Mouse (Mus musculus) heart, adult 2 months (tissue): ENCODE measurements around the gene Myh4. TPM values are rescaled to one million over a fixed set of nuclear protein-coding genes. Genes with fewer than 3 reads are reported as not detected.

ENCODE experiments used
- DNase-seq, 2 experiments: peaks; one replicate each; pipeline ENCODE4 v3.0.0; 2021
- H3K27ac ChIP-seq: fragments of 200-600 bp; 2 replicates; pipeline ENCODE4 v1.8.1; 2022
- H3K27me3 ChIP-seq: fragments of 200-500 bp; 2 replicates; pipeline ENCODE4 v1.6.1; 2012; ENCODE audit warnings: mild to moderate bottlenecking, low read length, inconsistent platforms, mixed read lengths; ENCODE audit not compliant: control insufficient read depth, insufficient read depth
- H3K36me3 ChIP-seq: fragments of 200-500 bp; 2 replicates; pipeline ENCODE4 v1.6.1; 2012; ENCODE audit warnings: low read length, inconsistent platforms; ENCODE audit not compliant: control insufficient read depth, insufficient read depth
- H3K4me1 ChIP-seq: fragments of 200-500 bp; 2 replicates; pipeline ENCODE4 v1.6.1; 2011; ENCODE audit warnings: low read length; ENCODE audit not compliant: control insufficient read depth, insufficient read depth
- H3K4me3 ChIP-seq: fragments of 200-600 bp; 2 replicates; pipeline ENCODE4 v1.8.1; 2022
- H3K79me2 ChIP-seq: fragments of 200-500 bp; replicated peaks from 2 replicates; pipeline ENCODE4 v1.6.1; 2012; ENCODE audit warnings: mild to moderate bottlenecking, inconsistent platforms, low read length, moderate library complexity, mixed read lengths; ENCODE audit not compliant: control insufficient read depth, insufficient read depth
- H3K9ac ChIP-seq: fragments of 200-500 bp; 2 replicates; pipeline ENCODE4 v1.6.1; 2012; ENCODE audit warnings: low read depth, mild to moderate bottlenecking, control low read depth, inconsistent platforms, low read length, mixed read lengths
- CTCF ChIP-seq: fragments of 200-600 bp; IDR thresholded peaks from 2 replicates; pipeline ENCODE4 v1.8.1; 2022; ENCODE audit warnings: antibody characterized with exemption, mild to moderate bottlenecking, moderate library complexity
- EP300 ChIP-seq: fragments of 200-500 bp; IDR thresholded peaks from 2 replicates; pipeline ENCODE4 v1.6.1; 2011; ENCODE audit warnings: low read depth, low read length, control low read depth; ENCODE audit not compliant: insufficient read depth
- POLR2A ChIP-seq: fragments of 200-500 bp; IDR thresholded peaks from 2 replicates; pipeline ENCODE4 v1.6.1; 2011; ENCODE audit warnings: mild to moderate bottlenecking, low read depth, low read length, control low read depth; ENCODE audit not compliant: insufficient read depth
- WGBS: fragments of 180-500 bp; shearing (Covaris S2); methylation state at CpG from one replicate; pipeline ENCODE4 v1.1.7; 2018; 5-methylcytosine and 5-hydroxymethylcytosine counted together
- intact Hi-C: fragments of 180-260 bp; cut with DNase I; formaldehyde crosslinking; loops from one replicate; pipeline ENCODE4 v1.15.1; 2025
- long read RNA-seq: library from polyadenylated mRNA; stranded (forward); transcript quantifications from one replicate; pipeline ENCODE4 v2.0.0, GENCODE M21; 2021
- polyA plus RNA-seq: library from polyadenylated mRNA; depleted of rRNA; stranded (reverse); fragments of >200 nt; gene quantifications from 2 replicates; pipeline ENCODE4 v1.2.3, GENCODE M21; 2012; rRNA removed
- total RNA-seq, 2 experiments: library from RNA; stranded (reverse); gene quantifications; 2 replicates each; pipeline ENCODE4 v1.2.3; 2021

Gene Myh4
- total RNA-seq (under 1 TPM in 1 of 2 experiments, not detected in 1; 0.05 TPM), polyA plus RNA-seq (not detected in 2 replicates)
- long read RNA-seq = 0 reads

DNA sequence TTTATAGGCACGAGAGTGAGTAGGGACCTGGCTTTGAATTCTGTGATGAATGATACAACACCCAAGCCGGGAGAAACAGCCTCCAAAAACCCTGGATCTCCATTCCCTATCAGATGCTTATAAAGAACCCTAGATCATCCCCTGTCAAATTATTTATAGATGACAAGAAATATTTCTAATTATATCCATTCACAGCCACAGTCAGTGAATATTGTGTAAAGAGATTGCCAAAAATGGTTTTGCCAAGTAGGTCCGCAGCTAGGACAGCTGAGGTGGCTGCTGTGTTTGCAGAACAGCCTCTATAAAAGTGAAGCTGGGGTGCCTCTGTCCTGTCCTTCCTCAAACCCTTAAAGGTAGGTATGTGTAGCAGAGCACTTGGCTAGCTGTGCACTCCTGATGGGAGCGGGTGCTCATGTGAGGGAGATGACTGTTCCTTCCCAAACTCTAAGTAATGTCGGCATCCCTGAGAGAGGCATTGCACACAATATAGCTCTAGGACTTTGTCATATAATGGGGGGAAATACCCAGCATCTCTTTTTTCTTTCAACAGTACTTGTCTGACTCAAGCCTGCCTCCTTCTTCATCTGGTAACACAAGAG is at the start of gene Myh4:
Gene Myh4 (plus strand): TSS at position 549 of the 599 bp plus-strand sequence.
- no peak for DNase-seq
- no peaks in the 10 kb centered on the region for H3K27me3 ChIP-seq
- H3K9ac ChIP-seq = no peak within 1 kb of the TSS
- H3K27ac ChIP-seq = no peak within 1 kb of the TSS
- H3K36me3 ChIP-seq = no peaks in the 10 kb centered on the region
- intact Hi-C loops = no loop called here
- no peaks in the 10 kb centered on the region for H3K4me1 ChIP-seq
- 83% methylated on average over 5 of the region's 5 CpGs for WGBS
- H3K4me3 ChIP-seq = no peak within 1 kb of the TSS
- H3K79me2 ChIP-seq = no peaks in the 10 kb centered on the region
- TF ChIP-seq POLR2A (no peak), EP300 (no peak), CTCF (no peak)

GRCm38 (mm10) chr11:67190316-67190715 is 47.5 kb upstream of the Myh4 start:
- TF ChIP-seq POLR2A = no peak
- TF ChIP-seq CTCF = no peak
- no peak for TF ChIP-seq EP300
- WGBS = 75% methylated on average over 10 of the region's 10 CpGs
- H3K9ac ChIP-seq = no peak overlapping the region
- no peaks in the 10 kb centered on the region for H3K36me3 ChIP-seq
- no peak overlapping the region for H3K27ac ChIP-seq
- no peaks in the 10 kb centered on the region for H3K79me2 ChIP-seq
- no peaks in the 10 kb centered on the region for H3K27me3 ChIP-seq
- no peaks in the 10 kb centered on the region for H3K4me1 ChIP-seq
- no peak for DNase-seq
- H3K4me3 ChIP-seq = no peak overlapping the region
- intact Hi-C loops = no loop called here

GRCm38 (mm10) chr11:67190814-67191213 is 47.0 kb upstream of the Myh4 start:
- H3K4me3 ChIP-seq = no peak overlapping the region
- no peak overlapping the region for H3K27ac ChIP-seq
- no peaks in the 10 kb centered on the region for H3K36me3 ChIP-seq
- TF ChIP-seq CTCF = no peak
- no peak for TF ChIP-seq POLR2A
- no peak for TF ChIP-seq EP300
- no peak overlapping the region for H3K9ac ChIP-seq
- no peaks in the 10 kb centered on the region for H3K79me2 ChIP-seq
- no peaks in the 10 kb centered on the region for H3K27me3 ChIP-seq
- intact Hi-C loops = no loop called here
- DNase-seq = no peak
- 77% methylated on average over 2 of the region's 2 CpGs for WGBS
- H3K4me1 ChIP-seq = no peaks in the 10 kb centered on the region

GRCm38 (mm10) chr11:67191496-67191895 is 46.3 kb upstream of the Myh4 start:
- intact Hi-C loops = no loop called here
- H3K27me3 ChIP-seq = no peaks in the 10 kb centered on the region
- 85% methylated on average over 14 of the region's 14 CpGs for WGBS

DNA sequence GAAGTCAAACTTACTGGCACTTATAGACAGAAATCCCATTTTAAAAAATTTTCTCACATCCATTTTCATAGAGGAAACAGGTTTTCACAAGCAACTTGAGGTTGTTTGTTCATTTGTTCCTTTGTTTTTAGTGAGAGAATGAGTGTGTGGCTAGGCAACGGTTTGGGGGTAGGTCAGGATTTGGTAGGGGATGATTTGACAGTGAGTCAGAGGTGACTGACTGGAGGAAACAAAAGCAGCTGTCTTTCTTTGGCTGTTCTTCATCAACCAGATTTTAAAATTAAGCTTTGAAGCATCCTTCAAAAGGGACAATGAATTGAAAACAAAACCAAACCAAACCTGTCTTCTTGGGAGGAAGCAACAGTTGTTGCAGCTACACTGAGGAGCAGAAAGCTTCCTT is 38.5 kb upstream of the Myh4 start:
- DNase-seq = no peak
- no peaks in the 10 kb centered on the region for H3K36me3 ChIP-seq
- H3K79me2 ChIP-seq = no peaks in the 10 kb centered on the region
- no peak overlapping the region for H3K9ac ChIP-seq
- no peak overlapping the region for H3K27ac ChIP-seq
- no peak overlapping the region for H3K4me3 ChIP-seq
- 19% methylated on average over 1 of the region's 1 CpGs for WGBS
- intact Hi-C loops = no loop called here
- H3K27me3 ChIP-seq = no peaks in the 10 kb centered on the region
- TF ChIP-seq POLR2A (no peak), CTCF (no peak), EP300 (no peak)
- H3K4me1 ChIP-seq = no peaks in the 10 kb centered on the region

More at GRCm38 (mm10) chr11:67191496-67191895, 46.3 kb upstream of the Myh4 start:
- no peak for TF ChIP-seq POLR2A
- TF ChIP-seq EP300 = no peak
- no peak for TF ChIP-seq CTCF
- Histone ChIP-seq H3K4me1 (no peaks in the 10 kb centered on the region), H3K36me3 (no peaks in the 10 kb centered on the region), H3K4me3 (no peak overlapping the region), H3K9ac (no peak overlapping the region), H3K79me2 (no peaks in the 10 kb centered on the region), H3K27ac (no peak overlapping the region)
- no peak for DNase-seq

GRCm38 (mm10) chr11:67199752-67200151 is 38.1 kb upstream of the Myh4 start, which contains the start of gene Myh1:
Gene Myh1, plus strand, starts transcription at chr11:67200052.
- Histone ChIP-seq H3K4me1 (no peaks in the 10 kb centered on the region), H3K4me3 (no peak within 1 kb of the TSS), H3K9ac (no peak within 1 kb of the TSS), H3K79me2 (no peaks in the 10 kb centered on the region), H3K27ac (no peak within 1 kb of the TSS), H3K36me3 (no peaks in the 10 kb centered on the region), H3K27me3 (no peaks in the 10 kb centered on the region)
- DNase-seq = no peak
- intact Hi-C loops = no loop called here
- TF ChIP-seq CTCF = no peak
- TF ChIP-seq POLR2A = no peak
- no peak for TF ChIP-seq EP300
- 73% methylated on average over 4 of the region's 4 CpGs for WGBS
